Mouse (Mus musculus) c-Kit-positive CD71-positive TER-119-positive erythroid progenitor cells, embryonic 14.5 days (primary cell): Measurements from ENCODE around the gene Egflam.

Experiments
- DNase-seq: peaks from one replicate; pipeline ENCODE4 v3.0.0-alpha.2; 2013; ENCODE audit warnings: low spot score

Egflam gene

GRCm38 (mm10) chr15:7216581-7217272, 181.5 kb downstream of the Egflam start:
- DNase-seq: peak; percentile 3

- DNase-seq: no peak
These were observed 182.3 kb downstream of the Egflam start for GRCm38 (mm10) chr15:7215845-7216244.

- no peak for DNase-seq
These were observed 184.5 kb downstream of the Egflam start for GRCm38 (mm10) chr15:7213683-7214082.

GRCm38 (mm10) chr15:7208180-7208579, 190.0 kb downstream of the Egflam start:
- no peak for DNase-seq

- DNase-seq: no peak
These were observed 190.9 kb downstream of the Egflam start for GRCm38 (mm10) chr15:7207292-7207691.

- no peak for DNase-seq
These were observed 192.1 kb downstream of the Egflam start for GRCm38 (mm10) chr15:7206110-7206509.

- no peak for DNase-seq
These were observed 193.3 kb downstream of the Egflam start for GRCm38 (mm10) chr15:7204917-7205316.

- DNase-seq: no peak
These were observed 194.4 kb downstream of the Egflam start for GRCm38 (mm10) chr15:7203606-7204330.

GRCm38 (mm10) chr15:7202981-7203380, 195.2 kb downstream of the Egflam start:
- no peak for DNase-seq

GRCm38 (mm10) chr15:7201421-7202380, 196.5 kb downstream of the Egflam start:
- no peak for DNase-seq

GRCm38 (mm10) chr15:7200286-7200685, 197.9 kb downstream of the Egflam start:
- DNase-seq: no peak

- no peak for DNase-seq
These were observed 199.4 kb downstream of the Egflam start for GRCm38 (mm10) chr15:7198816-7199215.

GRCm38 (mm10) chr15:7197652-7198445, 200.3 kb downstream of the Egflam start:
- DNase-seq: no peak

GRCm38 (mm10) chr15:7194748-7195221, 203.4 kb downstream of the Egflam start:
- DNase-seq: no peak

GRCm38 (mm10) chr15:7194147-7194720, 204.0 kb downstream of the Egflam start:
- no peak for DNase-seq

- no peak for DNase-seq
These were observed 205.6 kb downstream of the Egflam start for GRCm38 (mm10) chr15:7192582-7192981.

- DNase-seq: no peak
These were observed 207.1 kb downstream of the Egflam start for GRCm38 (mm10) chr15:7191074-7191473.

- DNase-seq: no peak
These were observed 208.3 kb downstream of the Egflam start for GRCm38 (mm10) chr15:7189678-7190454.

GRCm38 (mm10) chr15:7187682-7188081, 210.5 kb downstream of the Egflam start:
- DNase-seq: no peak

GRCm38 (mm10) chr15:7180576-7180975, 217.6 kb downstream of the Egflam start:
- no peak for DNase-seq
